Mouse (Mus musculus): Measurements from ENCODE around the gene Ptrh1. TPM values are rescaled to one million over a fixed set of nuclear protein-coding genes. Genes with fewer than 3 reads are reported as not detected.

Gene Ptrh1
- total and polyA plus RNA-seq, 3 experiments = 1.4 to 9.2 (median 4.6) TPM

GRCm38 (mm10) chr2:32763353-32763752 is 12.2 kb upstream of the Ptrh1 start:
- in situ Hi-C loops (cut with MboI; ENCODE audit: low pct_ligation_motif_present, low pct_unique_long_range_greater_than_20kb, low sequenced_read_pairs) = no loop called here

GRCm38 (mm10) chr2:32767241-32767640 is 8.3 kb upstream of the Ptrh1 start:
- in situ Hi-C loops (cut with MboI; ENCODE audit: low pct_ligation_motif_present, low pct_unique_long_range_greater_than_20kb, low sequenced_read_pairs) = no loop called here
- Histone ChIP-seq H3K27me3 (replicated peaks) (no peaks in the 10 kb centered on the region), H3K27ac (ENCODE audit: insufficient read depth, low read depth) (no peak overlapping the region), H3K4me2 (ENCODE audit: insufficient read depth, low read depth, poor library complexity, severe bottlenecking) (no peak overlapping the region), H3K79me2 (replicated peaks; ENCODE audit: control insufficient read depth, extremely low read depth, insufficient read depth, poor library complexity, severe bottlenecking) (no peaks in the 10 kb centered on the region), H3K4me3 (replicated peaks in 1 of 3; ENCODE audit: low read depth in 2 of 3, low read length in 2 of 3, poor library complexity in 1 of 3) (no peak overlapping the region), H3K9ac (ENCODE audit: insufficient read depth, low read depth) (no peak overlapping the region), H3K36me3 (replicated peaks in 1 of 2; ENCODE audit: control insufficient read depth in 1 of 2, insufficient read depth in 1 of 2, low read length in 1 of 2) (peaks cover 0 to 18% of the 10 kb centered on the region in 2 experiments), H3K4me1 (ENCODE audit: control insufficient read depth in 1 of 2, insufficient read depth in 2 of 2) (peaks cover 0 to 4% of the 10 kb centered on the region in 2 experiments; a peak in 2 of 4 replicates), H3K9me3 (replicated peaks; ENCODE audit: low read length) (no peaks in the 10 kb centered on the region)
- no peak for DNase-seq (ENCODE audit: extremely low read depth)
- no peak for TF ChIP-seq BHLHE40 (IDR thresholded peaks at IDR 0.05; ENCODE audit: low read depth, low read length)
- TF ChIP-seq UBTF (IDR thresholded peaks at IDR 0.05; ENCODE audit: low read depth, low read length) = no peak
- no peak for TF ChIP-seq RCOR1 (conservative IDR thresholded peaks at IDR 0.05; ENCODE audit: low read depth, low read length)
- no peak for TF ChIP-seq MAZ (IDR thresholded peaks at IDR 0.05; ENCODE audit: low read depth, low read length)
- TF ChIP-seq PAX5 (IDR thresholded peaks at IDR 0.05; ENCODE audit: low read length) = no peak
- no peak for TF ChIP-seq MEF2A (IDR thresholded peaks at IDR 0.05; ENCODE audit: borderline replicate concordance, low read depth, low read length)
- TF ChIP-seq EP300 (IDR thresholded peaks at IDR 0.05; ENCODE audit: low read length) = no peak
- no peak for TF ChIP-seq CTCF (conservative IDR thresholded peaks at IDR 0.05 in 1 of 2, IDR thresholded peaks at IDR 0.05 in 1 of 2; ENCODE audit: low read depth in 2 of 2, low read length in 2 of 2)
- no peak for TF ChIP-seq ETS1 (conservative IDR thresholded peaks at IDR 0.05; ENCODE audit: low read depth, low read length)
- TF ChIP-seq JUND (conservative IDR thresholded peaks at IDR 0.05; ENCODE audit: low read depth, low read length) = no peak
- no peak for TF ChIP-seq NRF1 (IDR thresholded peaks at IDR 0.05; ENCODE audit: low read depth, low read length)
- TF ChIP-seq ZNF384 (IDR thresholded peaks at IDR 0.05; ENCODE audit: low read depth, low read length) = no peak
- no peak for TF ChIP-seq JUN (IDR thresholded peaks at IDR 0.05; ENCODE audit: insufficient read depth, low read depth, low read length)
- TF ChIP-seq HCFC1 (IDR thresholded peaks at IDR 0.05; ENCODE audit: low read depth, low read length) = no peak
- dilution Hi-C loops (cut with MboI; ENCODE audit: extremely low pct_ligation_motif_present, extremely low pct_unique_long_range_greater_than_20kb, low sequenced_read_pairs) = no loop called here

More at GRCm38 (mm10) chr2:32763353-32763752, 12.2 kb upstream of the Ptrh1 start:
- H3K27me3 ChIP-seq (replicated peaks) = no peaks in the 10 kb centered on the region
- no peak overlapping the region for H3K4me2 ChIP-seq (ENCODE audit: insufficient read depth, low read depth, poor library complexity, severe bottlenecking)
- H3K9me3 ChIP-seq (replicated peaks; ENCODE audit: low read length) = no peaks in the 10 kb centered on the region
- no peaks in the 10 kb centered on the region for H3K79me2 ChIP-seq (replicated peaks; ENCODE audit: control insufficient read depth, extremely low read depth, insufficient read depth, poor library complexity, severe bottlenecking)
- TF ChIP-seq ZMIZ1 (IDR thresholded peaks at IDR 0.05; ENCODE audit: low read depth, low read length) (no peak), CTCF (conservative IDR thresholded peaks at IDR 0.05 in 1 of 2, IDR thresholded peaks at IDR 0.05 in 1 of 2; ENCODE audit: low read depth in 2 of 2, low read length in 2 of 2) (peak; percentile 54 to 55; a peak in 3 of 4 replicates), EP300 (IDR thresholded peaks at IDR 0.05; ENCODE audit: low read length) (no peak), HCFC1 (IDR thresholded peaks at IDR 0.05; ENCODE audit: low read depth, low read length) (no peak), MYC (IDR thresholded peaks at IDR 0.05; ENCODE audit: low read depth, low read length) (no peak), TBP (conservative IDR thresholded peaks at IDR 0.05; ENCODE audit: low read depth, low read length) (no peak), CHD2 (IDR thresholded peaks at IDR 0.05; ENCODE audit: low read length) (no peak), ELF1 (IDR thresholded peaks at IDR 0.05; ENCODE audit: low read depth, low read length) (no peak), JUND (conservative IDR thresholded peaks at IDR 0.05; ENCODE audit: low read depth, low read length) (no peak), SMC3 (IDR thresholded peaks at IDR 0.05; ENCODE audit: low read depth, low read length) (peak; percentile 36), RAD21 (IDR thresholded peaks at IDR 0.05; ENCODE audit: low read depth, low read length) (no peak; the same call in 1 of the 2 replicates), KAT2A (IDR thresholded peaks at IDR 0.05; ENCODE audit: insufficient replicate concordance, low read length) (no peak), MEF2A (IDR thresholded peaks at IDR 0.05; ENCODE audit: borderline replicate concordance, low read depth, low read length) (no peak)
- H3K36me3 ChIP-seq (replicated peaks in 1 of 2; ENCODE audit: control insufficient read depth in 1 of 2, insufficient read depth in 1 of 2, low read length in 1 of 2) = peaks cover 25 to 56% of the 10 kb centered on the region in 2 experiments
- H3K4me3 ChIP-seq (replicated peaks in 1 of 3; ENCODE audit: low read depth in 2 of 3, low read length in 2 of 3, poor library complexity in 1 of 3) = no peak overlapping the region
- no peak overlapping the region for H3K9ac ChIP-seq (ENCODE audit: insufficient read depth, low read depth)
- dilution Hi-C loops (cut with MboI; ENCODE audit: extremely low pct_ligation_motif_present, extremely low pct_unique_long_range_greater_than_20kb, low sequenced_read_pairs) = no loop called here
- H3K4me1 ChIP-seq (ENCODE audit: control insufficient read depth in 1 of 2, insufficient read depth in 2 of 2) = peaks cover 0 to 3% of the 10 kb centered on the region in 2 experiments; a peak in 2 of 4 replicates
- no peak for DNase-seq (ENCODE audit: extremely low read depth)
- H3K27ac ChIP-seq (ENCODE audit: insufficient read depth, low read depth) = no peak overlapping the region

All from CH12.LX (cell line).